Mouse (Mus musculus) CD4-positive, CD25-positive, alpha-beta regulatory T cell (primary cell): Measurements from ENCODE around the gene D330020A13Rik. TPM values are rescaled to one million over a fixed set of nuclear protein-coding genes. Genes with fewer than 3 reads are reported as not detected.

Source experiments
- polyA plus RNA-seq: library from polyadenylated mRNA; unstranded; fragments of 100-300 nt; shearing (Covaris generic); gene quantifications from one replicate; pipeline ENCODE4 v1.2.1, GENCODE M21; 2017

The D330020A13Rik gene
- polyA plus RNA-seq = not detected

DNA sequence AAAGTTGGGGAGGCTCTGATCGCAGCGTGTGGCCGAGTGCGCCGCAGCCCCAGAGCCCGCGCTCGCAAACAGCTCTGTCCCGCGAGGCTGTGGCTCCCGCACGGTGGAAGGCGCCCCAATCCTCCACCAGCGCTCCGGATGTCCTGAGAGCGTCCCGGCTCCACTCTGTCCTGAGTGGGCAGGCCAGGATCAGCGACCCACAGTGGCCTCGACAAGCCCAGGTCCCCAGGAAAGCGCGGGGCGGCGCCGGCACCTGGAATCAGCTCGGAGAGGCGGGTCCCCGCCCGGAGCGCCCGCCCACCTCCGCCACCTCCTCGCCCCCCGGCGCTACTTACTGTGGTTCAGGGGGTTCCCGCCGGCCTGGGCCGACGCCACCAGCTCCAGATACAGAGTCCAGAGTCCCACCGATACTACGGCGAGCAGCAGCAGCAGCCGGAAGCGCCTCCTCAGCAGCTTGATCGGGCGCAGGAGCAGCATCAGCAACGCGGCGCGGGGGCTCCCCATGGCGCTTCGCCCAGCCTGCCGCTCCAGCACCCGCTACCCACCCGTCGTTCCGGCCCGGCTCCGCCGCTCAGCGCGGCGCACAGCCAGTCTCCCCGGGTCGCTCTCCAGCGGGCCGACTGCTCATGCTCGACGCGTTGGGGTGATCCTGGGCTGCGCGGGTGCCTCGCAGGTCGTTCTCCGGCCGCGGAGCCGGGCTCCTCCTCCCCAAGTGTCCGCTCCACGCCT, at the start of gene D330020A13Rik, which contains the start of gene B4galnt3:
Gene D330020A13Rik, plus strand, starts transcription at position 309 of the 729 bp plus-strand sequence.
Gene B4galnt3, minus strand, starts transcription at position 504 of the 729 bp plus-strand sequence.

Other genes with a start within 250 kb of the D330020A13Rik start
- 1.7 TPM for gene Ninj2, start 201.0 kb upstream of the D330020A13Rik start, polyA plus RNA-seq
- gene B4galnt3, start 195 bp downstream of the D330020A13Rik start, polyA plus RNA-seq = 0.13 TPM
- gene Kdm5a, start 69.8 kb downstream of the D330020A13Rik start, polyA plus RNA-seq = 94.4 TPM
- gene Ccdc77, start 70.0 kb downstream of the D330020A13Rik start, polyA plus RNA-seq = 9.5 TPM
- 180 TPM for gene Il17ra, start 168.9 kb downstream of the D330020A13Rik start, polyA plus RNA-seq
- gene Tmem121b, start 199.4 kb downstream of the D330020A13Rik start, polyA plus RNA-seq = 12.8 TPM
- 117 TPM for gene Hdhd5, start 237.0 kb downstream of the D330020A13Rik start, polyA plus RNA-seq